Mouse (Mus musculus) WW6 (cell line): ENCODE measurements around the gene Upk3bl.
"Not testable (repeated sequence)": the region's sequence is repeated elsewhere in the genome, so short reads cannot be mapped to it uniquely, and the experiment has no call there.

Experiments used
- DNase-seq: peaks from one replicate; pipeline ENCODE4 v3.0.0-alpha.2; 2013; ENCODE audit warnings: low read depth, low spot score

Gene Upk3bl

DNA sequence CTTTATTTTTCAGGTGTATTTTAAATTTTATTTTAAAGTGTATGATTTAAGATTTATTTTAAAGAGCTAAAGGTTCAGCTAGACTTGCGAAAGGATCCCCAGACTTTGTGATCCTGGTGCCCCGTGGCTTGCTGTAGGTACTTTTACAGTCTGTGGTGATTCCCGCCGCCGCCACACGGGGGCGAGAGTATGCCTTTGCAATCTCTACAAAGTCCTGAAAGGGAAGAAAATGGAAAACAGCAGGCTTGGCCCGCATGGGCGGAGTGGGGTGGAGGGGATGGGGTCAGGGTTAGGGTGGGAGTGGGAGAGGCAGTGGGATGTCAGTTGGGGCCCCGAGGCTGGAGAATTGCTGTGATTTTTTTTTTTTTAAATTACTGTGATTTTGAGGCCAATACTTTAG lies 8.3 kb upstream of the Upk3bl start:
- no peak for DNase-seq

DNA sequence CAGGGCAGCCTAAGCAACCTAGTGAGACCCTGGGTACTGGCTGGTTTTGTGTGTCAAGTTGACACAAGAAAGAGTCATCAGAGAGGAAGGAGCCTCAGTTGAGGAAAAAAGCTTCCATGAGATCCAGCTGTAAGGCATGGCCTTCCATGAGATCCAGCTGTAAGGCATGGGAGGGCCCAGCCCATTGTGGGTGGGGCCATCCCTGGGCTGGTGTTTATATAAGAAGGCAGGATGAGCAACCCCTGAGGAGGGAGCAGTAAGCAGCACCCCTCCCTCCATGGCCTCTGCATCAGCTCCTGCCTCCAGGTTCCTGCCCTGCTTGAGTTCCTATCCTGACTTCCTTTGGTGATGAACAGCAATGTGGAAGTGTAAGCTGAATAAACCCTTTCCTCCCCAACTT lies 5.8 kb upstream of the Upk3bl start:
- DNase-seq = not testable (repeated sequence)

DNA sequence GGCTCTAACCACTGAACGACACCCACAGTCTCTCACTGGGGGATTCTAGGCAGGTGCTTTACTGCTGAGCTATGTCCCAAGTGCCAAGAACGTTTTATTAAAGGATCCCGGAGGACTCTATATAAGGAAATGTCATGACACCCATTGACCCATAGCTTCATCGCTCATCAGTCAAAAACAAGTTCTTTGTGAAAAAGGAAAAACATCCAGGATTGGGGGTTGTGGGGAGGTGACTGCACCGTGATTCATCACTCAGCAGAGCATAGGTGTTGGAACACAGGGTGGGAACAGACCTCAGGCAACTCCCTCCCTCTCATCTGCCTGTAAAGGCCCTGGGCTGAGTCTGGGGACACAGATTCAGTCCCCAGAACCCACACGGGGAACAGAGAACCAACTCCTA lies 4.4 kb upstream of the Upk3bl start:
- no peak for DNase-seq

DNA sequence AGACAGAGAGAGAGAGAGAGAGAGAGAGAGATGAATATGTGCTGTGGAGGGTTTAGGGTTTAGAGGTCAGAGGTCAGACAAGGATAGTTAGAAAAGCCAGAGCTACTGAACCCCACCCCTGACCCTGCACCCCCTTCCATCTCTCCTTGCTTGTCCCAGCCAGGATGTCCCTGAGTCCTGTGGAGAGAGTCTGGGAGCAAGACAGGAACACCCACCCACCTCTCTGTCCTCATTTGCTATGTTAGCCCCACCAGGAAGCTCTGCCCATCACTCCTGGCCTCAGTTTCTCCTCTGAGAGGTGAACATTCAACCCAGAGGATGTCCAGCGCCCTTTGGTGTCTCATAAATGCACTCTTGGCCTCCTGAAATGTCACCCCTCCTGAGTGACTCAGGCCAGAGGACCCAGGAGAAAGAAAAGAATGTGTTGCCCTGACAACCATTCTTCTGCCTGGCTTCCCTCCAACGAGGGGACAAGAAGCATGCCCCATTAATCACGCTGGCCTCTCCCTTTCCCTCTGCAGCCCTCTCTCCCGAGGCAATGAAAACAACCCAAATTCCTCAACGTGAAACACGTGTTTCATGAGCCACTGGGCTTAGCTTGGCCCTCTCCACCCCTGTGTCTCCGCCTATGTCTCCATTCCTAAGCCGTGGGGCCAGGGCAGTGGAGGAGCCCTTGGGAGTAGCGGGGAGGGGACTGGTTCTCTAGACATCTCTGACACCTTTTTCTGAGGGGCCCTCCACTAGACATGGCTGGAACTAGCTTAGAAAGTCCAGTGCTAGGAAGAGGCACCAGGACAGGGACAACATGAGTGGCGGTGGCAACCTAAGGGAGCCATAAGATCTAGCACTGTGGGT lies 2.8 kb upstream of the Upk3bl start:
- no peak for DNase-seq

DNA sequence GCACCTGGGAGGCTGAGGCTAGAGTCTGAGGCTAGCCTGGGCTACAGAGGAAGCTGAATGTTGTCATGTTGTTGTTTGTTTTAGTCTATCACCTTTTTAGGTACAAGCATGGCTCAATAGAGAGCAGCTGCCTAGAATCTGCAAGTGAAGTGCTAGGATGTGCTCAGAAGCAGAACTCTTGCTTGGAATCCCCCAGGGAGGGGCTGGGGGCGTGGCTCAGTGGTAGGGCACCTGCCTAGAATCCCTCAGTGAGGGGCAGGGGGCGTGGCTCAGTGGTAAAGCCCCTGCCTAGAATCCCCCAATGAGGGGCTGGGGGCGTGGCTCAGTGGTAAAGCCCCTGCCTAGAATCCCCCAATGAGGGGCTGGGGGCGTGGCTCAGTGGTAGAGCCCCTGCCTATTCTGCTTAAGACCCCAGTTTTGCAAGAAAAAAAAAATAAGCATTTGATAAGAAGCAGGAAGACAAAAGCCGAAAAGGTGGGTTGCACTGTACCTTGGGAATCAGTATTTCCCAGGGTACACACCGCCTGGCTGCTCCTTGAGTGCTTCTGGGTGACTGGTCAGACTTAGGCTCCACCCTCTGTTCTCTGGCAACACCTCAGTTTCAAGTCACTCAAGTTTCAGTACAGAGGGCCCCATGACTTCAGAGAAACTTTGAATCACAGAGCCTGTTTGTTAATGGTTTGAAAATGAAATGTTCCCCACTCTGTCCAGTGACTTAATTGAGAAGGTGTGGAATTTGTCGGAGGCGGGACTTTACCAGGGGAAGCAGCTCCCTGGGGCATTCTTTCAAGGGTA lies 1.2 kb upstream of the Upk3bl start:
- DNase-seq = no peak

DNA sequence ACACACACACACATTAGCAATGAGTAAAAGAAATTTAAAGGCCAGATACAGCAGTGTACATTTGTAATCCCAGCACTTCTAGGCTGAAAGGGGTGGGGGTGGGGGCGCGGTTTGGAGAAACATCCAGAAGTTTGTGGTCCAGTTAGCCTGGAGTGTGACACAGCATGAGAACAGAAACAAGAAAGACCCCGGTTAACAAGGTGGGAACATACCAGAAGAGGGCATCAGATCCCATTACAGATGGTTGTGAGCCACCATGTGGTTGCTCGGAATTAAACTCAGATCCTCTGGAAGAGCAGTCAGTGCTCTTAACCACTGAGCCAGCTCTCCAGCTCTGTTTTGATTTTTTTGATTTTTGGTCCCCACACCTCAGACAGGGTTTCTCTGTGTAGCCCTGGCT lies 1.8 kb downstream of the Upk3bl start:
- no peak for DNase-seq

DNA sequence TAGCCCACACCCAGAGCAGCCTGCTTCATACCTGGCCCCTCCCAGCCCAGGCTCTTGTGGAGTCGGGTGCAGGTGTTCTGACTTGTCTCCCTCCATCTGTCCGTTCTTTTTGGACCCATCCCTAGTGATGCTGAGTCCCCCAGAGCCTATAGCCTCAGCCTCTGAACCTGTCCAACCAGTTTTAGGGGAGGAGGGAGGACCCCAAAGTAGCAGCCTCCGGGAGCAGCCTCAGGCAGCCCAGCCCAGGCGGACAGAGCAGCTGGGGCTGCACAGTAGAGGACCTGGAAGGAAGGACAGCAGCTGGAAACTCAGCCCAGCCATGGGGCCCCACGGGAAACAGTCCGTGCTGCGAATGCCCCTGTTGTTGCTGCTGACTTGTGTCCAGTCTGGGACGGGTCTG lies 2.8 kb downstream of the Upk3bl start:
- no peak for DNase-seq

DNA sequence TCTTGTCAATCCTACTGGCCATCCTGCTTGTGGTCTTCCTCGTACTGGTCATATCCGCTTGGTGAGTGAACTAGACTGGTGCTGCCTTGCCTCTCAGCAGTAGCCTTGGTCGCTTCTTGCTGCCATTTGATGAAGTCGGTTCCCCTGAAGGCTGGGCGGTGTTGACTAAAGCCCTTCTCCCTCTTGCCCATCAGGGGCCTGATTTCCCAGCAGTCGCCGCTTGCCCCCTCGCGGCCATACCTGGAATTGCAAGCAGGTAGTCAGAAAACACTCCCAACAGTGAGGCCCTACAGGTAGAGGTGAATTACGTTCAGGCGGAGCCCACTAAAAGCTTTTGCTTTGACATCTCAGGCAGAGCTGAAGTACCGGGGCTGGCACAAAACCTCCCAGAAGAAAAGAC lies 7.3 kb downstream of the Upk3bl start:
- DNase-seq = no peak

DNA sequence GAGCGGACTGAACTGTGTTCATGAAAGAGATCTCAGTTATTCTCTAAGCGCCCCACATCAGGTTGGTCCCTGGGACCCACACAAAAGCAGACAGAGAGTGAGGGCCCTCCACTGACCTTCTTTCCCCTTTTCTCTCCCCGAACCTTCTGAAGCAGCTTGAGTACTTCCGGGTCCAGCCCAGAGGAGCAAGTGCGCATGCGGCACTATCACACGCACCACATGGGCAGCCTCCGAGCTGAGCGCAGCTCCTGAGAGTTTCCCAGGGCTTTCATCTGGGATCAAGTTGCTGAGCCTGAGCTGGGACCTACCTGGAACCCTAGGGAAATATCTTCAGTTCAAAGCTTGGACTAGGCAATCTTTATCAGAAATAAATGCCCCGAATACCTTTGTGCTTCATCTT lies 9.6 kb downstream of the Upk3bl start:
- DNase-seq = no peak

DNA sequence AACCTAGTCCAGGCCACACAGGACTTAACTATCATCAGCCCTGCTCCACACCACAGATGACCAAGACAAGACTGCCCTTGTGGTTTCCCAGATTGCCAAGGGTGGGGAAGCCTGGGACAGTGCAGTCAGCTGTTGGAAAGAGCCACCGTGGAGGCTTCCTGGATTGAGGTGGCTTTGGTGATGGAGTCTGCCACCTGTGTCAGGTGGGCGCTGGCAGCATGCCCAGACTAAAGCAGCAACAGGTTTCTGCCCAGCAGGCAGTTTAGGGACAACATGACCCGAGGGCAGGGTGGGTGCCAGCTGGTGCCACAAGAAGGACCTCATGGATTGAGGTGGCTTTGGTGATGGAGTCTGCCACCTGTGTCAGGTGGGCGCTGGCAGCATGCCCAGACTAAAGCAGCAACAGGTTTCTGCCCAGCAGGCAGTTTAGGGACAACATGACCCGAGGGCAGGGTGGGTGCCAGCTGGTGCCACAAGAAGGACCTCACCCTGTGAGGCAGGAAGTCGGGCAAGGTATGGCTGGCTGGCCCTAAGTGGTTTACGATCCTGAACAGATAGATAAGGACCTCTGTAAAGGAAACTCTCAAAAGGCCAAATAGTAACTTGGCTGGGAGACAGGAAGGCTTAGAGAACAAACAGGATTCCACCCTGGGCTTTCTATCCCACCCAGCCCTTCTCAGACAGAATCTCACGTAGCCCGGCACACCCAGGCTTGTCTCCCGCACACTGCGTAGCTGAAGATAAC lies 12.3 kb downstream of the Upk3bl start:
- not testable (repeated sequence) for DNase-seq

DNA sequence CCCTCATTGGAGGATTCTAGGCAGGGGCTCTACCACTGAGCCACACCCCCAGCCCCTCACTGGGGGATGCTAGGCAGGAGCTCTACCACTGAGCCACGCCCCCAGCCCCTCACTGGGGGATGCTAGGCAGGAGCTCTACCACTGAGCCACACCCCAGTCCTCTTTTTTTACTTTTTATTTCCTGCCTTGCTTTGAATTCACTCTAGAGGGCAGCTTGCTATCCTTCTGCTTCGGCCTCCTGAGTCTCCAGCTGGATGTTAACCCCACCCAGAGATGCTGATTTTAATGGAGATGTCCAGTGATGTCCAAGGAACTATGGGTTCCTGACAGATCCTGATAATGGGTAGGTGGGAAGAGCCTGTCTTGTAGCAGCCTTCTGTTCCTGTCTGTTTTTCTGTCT lies 15.1 kb downstream of the Upk3bl start:
- no peak for DNase-seq

DNA sequence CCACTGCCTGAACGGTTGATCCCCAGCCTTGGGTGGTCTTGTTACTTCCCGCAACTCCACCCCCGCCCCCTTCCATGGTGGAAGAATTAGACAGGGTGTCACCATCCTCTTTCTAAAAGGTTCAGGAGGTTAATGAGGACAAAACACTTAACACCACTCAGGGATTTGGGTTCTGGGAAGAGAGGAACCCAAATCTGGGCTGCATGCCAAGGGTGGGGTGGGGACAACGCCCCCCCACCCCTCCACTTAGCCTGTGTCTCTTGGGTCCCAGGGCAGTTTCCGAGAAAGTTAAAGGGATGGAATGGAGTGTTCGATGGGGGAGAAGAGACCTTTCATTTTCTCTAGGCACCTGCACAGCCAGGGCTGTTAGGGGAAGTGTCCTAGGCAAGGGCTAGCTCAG lies 18.8 kb downstream of the Upk3bl start:
- no peak for DNase-seq

DNA sequence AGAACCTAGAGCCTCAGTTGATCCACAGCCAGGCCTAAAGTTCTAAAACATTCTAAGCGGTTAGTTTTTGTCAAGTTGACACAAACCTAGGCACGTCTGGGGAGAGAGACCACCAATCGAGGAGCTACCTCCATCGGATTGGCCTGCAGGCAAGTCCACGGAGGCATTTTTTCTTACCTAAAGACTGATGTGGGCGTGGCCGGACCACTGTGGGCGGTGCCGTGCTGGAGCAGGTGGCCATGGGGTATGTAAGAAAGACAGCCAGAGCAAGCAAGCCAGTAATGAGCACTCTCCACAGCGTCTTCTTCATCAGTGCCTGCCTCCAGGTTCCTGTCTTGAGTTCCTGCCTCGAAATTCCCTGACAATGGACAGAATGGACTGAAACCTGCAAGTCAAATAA lies 19.2 kb downstream of the Upk3bl start:
- no peak for DNase-seq

DNA sequence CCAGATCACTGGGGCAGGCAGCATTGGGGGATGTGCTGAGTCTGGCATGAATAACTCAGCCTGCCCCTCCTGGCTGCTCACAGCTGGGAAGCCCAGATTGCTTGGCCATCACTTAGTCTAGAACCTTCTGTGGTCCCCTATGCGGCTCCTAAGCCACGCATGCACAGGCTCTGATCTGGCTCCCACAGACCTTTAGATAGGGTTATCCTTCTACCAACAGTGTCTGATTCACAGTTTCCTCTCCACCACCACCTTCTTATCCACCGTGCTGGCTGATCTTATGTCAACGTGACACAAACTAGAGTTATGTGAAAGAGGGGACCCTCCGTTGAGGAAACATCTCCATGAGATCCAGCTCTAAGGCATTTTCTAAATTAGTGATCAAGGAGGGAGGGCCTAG lies 20.8 kb downstream of the Upk3bl start:
- no peak for DNase-seq

DNA sequence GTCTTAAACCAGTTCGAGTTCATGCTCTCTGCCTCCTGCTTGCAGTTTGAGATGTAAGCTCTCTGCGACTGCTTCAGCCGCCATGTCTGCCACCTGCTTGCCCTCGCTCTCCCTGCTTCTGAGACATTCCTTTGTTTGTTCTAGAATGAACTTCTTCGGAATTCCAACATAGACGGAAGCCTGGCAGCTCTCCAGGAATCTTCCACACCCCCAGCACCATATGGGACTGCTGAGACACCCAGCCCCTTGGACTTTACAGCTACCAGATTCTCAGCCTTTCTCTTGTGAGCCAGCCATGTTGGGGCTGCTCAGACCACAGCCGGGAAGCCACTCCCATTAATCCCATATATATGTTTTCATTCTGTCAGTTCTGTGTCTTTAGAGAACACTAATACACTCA lies 22.0 kb downstream of the Upk3bl start:
- DNase-seq = no peak

DNA sequence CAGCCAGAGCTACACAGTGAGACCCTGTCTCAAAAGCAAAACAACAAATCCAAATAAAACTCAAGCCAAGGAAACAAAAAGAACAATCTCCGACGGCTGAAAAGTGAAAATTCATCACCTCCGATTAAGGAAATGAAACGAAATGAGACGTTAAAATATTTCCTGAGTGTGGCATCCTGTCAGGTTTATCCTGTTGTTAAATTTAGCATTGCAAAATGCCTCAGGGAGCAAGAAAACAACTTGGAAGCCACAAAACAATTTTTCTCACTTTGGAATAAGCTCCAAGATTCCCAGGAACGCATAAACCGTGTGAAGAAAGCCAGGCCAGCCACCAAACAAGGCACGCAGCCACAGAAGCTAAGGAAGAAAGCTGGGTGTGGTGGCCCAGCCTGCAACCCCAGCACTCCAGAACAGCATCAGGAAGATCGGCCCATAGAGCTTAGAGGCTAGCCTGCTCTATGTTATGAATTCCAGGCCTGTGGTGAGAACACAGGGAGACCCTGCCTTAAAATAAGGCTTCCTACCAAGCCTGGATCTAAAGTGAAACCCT lies 22.8 kb downstream of the Upk3bl start:
- no peak for DNase-seq

DNA sequence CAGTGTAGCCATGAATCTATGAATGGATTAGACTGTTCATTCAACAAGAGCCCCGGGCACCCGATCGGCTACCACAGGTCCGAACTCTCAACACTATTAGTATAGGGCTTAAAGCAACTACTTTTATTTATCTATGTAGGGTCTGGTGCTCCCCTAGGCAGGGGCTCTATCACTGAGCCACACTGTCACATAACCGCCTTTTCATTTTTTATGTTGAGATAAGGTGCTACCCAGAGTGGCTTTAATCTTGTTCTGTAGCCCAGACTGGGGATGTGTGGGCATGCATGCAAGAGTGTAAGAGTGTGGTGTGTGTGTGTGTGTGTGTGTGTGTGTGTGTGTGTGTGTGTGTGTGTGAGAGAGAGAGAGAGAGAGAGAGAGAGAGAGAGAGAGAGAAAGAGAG lies 23.8 kb downstream of the Upk3bl start:
- no peak for DNase-seq

DNA sequence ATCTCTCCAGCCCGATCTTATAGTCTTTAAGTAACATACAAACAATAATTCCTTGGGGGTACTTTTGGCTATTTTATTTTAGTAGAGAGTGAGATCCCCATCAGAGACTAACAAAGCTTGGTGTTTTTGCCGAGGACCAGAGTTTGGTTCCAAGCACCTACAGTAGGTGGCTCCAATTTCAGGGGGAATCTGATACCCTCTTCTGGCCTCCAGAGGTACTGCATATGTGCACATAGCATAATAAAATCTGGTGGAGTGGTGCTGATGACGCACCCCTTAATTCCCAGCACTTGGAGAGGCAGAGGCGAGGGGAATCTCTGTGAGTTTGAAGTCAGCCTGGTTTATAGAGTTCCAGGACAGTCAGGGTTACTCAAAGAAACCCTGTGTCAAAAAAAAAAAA lies 28.1 kb downstream of the Upk3bl start:
- DNase-seq = no peak

DNA sequence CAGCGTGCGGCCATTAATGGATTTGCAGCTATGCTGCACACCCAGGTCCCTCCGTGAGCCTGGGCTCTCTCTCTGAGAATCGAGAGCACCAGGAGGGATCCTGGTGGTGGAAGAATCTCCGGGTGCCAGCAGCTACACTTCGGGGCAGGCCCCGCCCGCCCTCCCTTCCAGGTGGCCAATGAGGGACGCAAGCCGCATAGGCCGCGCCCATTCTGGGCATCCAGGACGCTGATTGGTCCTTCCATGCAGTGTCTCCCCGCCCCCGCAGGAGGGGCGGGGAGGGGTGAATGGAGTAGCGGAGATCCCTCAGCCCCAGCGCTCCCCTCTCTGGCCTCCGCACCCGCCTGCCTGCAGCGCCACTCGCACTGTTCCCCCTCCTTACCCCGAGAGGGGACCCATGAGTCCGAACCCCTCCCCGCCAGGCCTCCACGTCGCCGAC lies 29.4 kb downstream of the Upk3bl start, which contains the start of gene Rasa4:
Rasa4 (plus strand) TSS at position 248 of the 439 bp plus-strand sequence.
- DNase-seq = peak; percentile 87

DNA sequence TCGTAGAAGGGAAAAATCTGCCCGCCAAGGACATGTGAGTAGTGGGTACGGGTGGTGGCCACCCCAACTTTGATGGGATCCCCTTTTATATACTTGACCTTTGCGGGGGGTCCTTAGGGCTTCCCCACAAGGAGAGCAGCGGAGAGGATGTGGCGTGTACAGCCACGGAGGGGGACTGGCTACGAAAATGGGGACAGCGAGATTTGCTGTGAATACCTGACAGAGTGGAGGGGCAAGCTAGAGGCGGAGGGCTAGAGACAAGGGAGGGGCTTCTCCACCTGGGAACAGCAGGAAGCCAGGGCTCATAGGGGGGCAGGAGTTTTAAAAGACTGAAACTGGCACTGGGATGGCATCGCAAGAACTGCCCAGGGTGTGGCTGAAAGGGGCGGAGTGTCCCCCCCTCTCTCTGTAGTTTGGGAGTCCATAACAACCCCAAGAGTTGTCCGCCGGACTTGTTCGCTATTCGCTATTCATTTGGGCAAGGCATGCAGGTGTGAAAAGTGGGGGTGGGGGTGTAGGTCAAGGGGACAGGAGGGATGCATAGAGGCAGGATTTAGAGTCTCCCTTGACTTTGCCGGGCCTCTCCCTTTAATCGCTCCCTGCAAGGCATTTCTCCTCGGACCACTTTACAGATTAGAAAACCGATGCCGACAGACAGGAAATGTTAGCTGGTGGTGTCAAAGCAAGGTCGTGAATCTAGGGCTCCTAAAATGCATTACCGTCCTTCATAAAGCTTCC lies 30.0 kb downstream of the Upk3bl start:
- DNase-seq = no peak
